Mouse (Mus musculus): ENCODE results near the gene Cops4. TPM values are rescaled to one million over a fixed set of nuclear protein-coding genes. Genes with fewer than 3 reads are reported as not detected.
A peak's percentile ranks its signal among the peaks of the same experiment; 100 is the strongest.

Gene Cops4
- 164 and 170 TPM in 2 replicates for polyA plus RNA-seq (2015; fragmentation: Nextera tagmentation; extraction: Ambion mirVana)

- peak within 1 kb of the TSS; percentile 93 for H3K9ac ChIP-seq
- no peaks in the 10 kb centered on the region for H3K9me3 ChIP-seq
- peak within 1 kb of the TSS; percentile 72 for H3K4me2 ChIP-seq (replicated peaks)
- H3K27me3 ChIP-seq (replicated peaks): no peaks in the 10 kb centered on the region
- 0 out of 2 replicates have a peak, but pooled peaks cover 8% of the 10 kb centered on the region for H3K4me1 ChIP-seq (replicated peaks)
- peak; percentile 99 for ATAC-seq
- no peaks in the 10 kb centered on the region for H3K36me3 ChIP-seq
- peak within 1 kb of the TSS; percentile 75 for H3K4me3 ChIP-seq (replicated peaks)
- under 1% methylated on average over 64 of the region's 64 CpGs for WGBS
- H3K27ac ChIP-seq: peak within 1 kb of the TSS; percentile 81
These were observed at the start of gene Cops4 for GRCm38 (mm10) chr5:100518049-100519026. Gene Cops4, plus strand, starts transcription at chr5:100518309.

GRCm38 (mm10) chr5:100476328-100476727, 41.8 kb upstream of the Cops4 start:
- H3K4me2 ChIP-seq (replicated peaks): no peak overlapping the region
- no peak for ATAC-seq
- no peak overlapping the region for H3K9ac ChIP-seq
- H3K27ac ChIP-seq: no peak overlapping the region
- peaks cover 11% of the 10 kb centered on the region; the same call in 1 of the 2 replicates for H3K36me3 ChIP-seq
- WGBS: 81% methylated on average over 3 of the region's 3 CpGs
- H3K4me1 ChIP-seq (replicated peaks): no peaks in the 10 kb centered on the region
- H3K4me3 ChIP-seq (replicated peaks): no peak overlapping the region
- no peaks in the 10 kb centered on the region for H3K9me3 ChIP-seq
- no peaks in the 10 kb centered on the region for H3K27me3 ChIP-seq (replicated peaks)

DNA sequence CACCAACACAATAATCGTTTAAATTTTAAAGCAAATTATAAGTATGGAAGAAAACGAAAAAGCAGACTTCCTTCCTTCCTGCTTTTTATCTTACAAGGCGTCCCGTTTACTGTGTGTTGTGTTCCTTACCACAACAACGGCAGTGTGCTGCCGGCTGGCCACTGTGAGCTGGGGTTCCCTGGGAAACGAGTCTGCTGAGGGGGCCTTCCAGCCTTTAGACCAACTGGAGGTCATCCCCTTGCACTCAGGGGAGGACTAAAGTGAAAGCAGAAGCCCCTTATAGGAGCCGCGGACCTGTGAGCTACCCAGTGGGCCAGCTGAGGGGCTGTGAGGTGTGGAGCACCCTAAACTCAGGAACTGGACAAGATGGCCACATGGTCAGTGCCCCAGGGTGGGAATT, 40.5 kb upstream of the Cops4 start:
- Histone ChIP-seq H3K4me3 (replicated peaks) (no peak overlapping the region), H3K36me3 (peaks cover 11% of the 10 kb centered on the region; the same call in 1 of the 2 replicates), H3K27me3 (replicated peaks) (no peaks in the 10 kb centered on the region), H3K27ac (no peak overlapping the region), H3K9ac (no peak overlapping the region), H3K4me1 (replicated peaks) (no peaks in the 10 kb centered on the region), H3K9me3 (no peaks in the 10 kb centered on the region), H3K4me2 (replicated peaks) (no peak overlapping the region)
- ATAC-seq: no peak
- WGBS: 81% methylated on average over 9 of the region's 9 CpGs

DNA sequence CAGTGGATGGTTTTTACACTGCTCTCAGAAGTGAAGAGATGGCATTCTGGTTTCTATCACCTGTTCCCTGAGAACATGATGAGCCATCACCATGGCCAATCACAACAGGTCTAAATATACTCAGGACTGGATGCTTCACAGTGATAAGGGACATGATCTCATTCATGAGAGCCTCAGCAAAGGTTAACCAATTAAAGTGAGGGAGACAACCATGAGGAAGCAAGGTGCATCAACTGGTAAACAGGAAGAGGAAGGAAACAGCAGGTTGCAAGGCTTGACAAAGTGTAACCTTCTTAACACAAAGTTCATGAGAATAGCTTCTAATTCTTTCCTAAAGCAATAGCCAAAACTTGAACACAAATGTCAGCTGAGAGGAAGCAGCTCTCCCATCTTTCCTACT, 34.5 kb upstream of the Cops4 start:
- Histone ChIP-seq H3K9me3 (no peaks in the 10 kb centered on the region), H3K36me3 (peaks cover 3% of the 10 kb centered on the region; the same call in 1 of the 2 replicates), H3K4me3 (replicated peaks) (no peak overlapping the region), H3K27ac (no peak overlapping the region), H3K4me1 (replicated peaks) (no peaks in the 10 kb centered on the region), H3K9ac (no peak overlapping the region), H3K27me3 (replicated peaks) (no peaks in the 10 kb centered on the region), H3K4me2 (replicated peaks) (no peak overlapping the region)
- no peak for ATAC-seq

- WGBS: 88% methylated on average over 2 of the region's 2 CpGs
- Histone ChIP-seq H3K36me3 (peaks cover 3% of the 10 kb centered on the region; the same call in 1 of the 2 replicates), H3K4me3 (replicated peaks) (no peak overlapping the region), H3K27me3 (replicated peaks) (no peaks in the 10 kb centered on the region), H3K4me2 (replicated peaks) (no peak overlapping the region), H3K9ac (no peak overlapping the region), H3K4me1 (replicated peaks) (no peaks in the 10 kb centered on the region), H3K9me3 (no peaks in the 10 kb centered on the region), H3K27ac (no peak overlapping the region)
- ATAC-seq: no peak
These were observed 31.0 kb upstream of the Cops4 start for GRCm38 (mm10) chr5:100487120-100487519.

- Histone ChIP-seq H3K27ac (no peak overlapping the region), H3K4me3 (replicated peaks) (no peak overlapping the region), H3K36me3 (peaks cover 3% of the 10 kb centered on the region; the same call in 1 of the 2 replicates), H3K27me3 (replicated peaks) (no peaks in the 10 kb centered on the region), H3K4me2 (replicated peaks) (no peak overlapping the region), H3K9me3 (no peaks in the 10 kb centered on the region), H3K4me1 (replicated peaks) (no peaks in the 10 kb centered on the region), H3K9ac (no peak overlapping the region)
- ATAC-seq: no peak
- 91% methylated on average over 3 of the region's 3 CpGs for WGBS
These were observed 29.9 kb upstream of the Cops4 start for GRCm38 (mm10) chr5:100488231-100488630.

DNA sequence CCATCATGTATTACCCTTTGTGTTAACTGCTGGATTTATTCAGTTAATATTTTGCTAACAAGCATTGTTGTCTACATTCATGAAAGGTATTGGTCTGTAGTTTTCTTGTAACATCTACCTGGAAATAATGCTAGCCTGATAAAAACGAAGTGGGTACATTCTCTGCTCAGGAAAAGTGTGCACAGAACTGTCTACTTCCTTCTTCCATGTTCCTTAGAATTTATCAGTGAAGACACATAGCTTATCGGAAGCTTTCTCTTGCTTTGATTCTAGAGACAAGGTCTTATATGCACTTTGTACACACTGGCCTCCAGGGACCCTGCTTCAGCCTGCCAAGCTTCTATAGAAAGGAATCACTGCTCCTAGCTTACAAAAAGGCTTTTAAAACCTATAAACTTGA, 28.8 kb upstream of the Cops4 start:
- H3K27ac ChIP-seq: no peak overlapping the region
- no peak for ATAC-seq
- H3K4me3 ChIP-seq (replicated peaks): no peak overlapping the region
- no peak overlapping the region for H3K9ac ChIP-seq
- no peaks in the 10 kb centered on the region for H3K4me1 ChIP-seq (replicated peaks)
- no peaks in the 10 kb centered on the region for H3K36me3 ChIP-seq
- no peaks in the 10 kb centered on the region for H3K27me3 ChIP-seq (replicated peaks)
- H3K4me2 ChIP-seq (replicated peaks): no peak overlapping the region
- 81% methylated on average over 2 of the region's 2 CpGs for WGBS
- H3K9me3 ChIP-seq: no peaks in the 10 kb centered on the region

GRCm38 (mm10) chr5:100491704-100492103, 26.4 kb upstream of the Cops4 start:
- ATAC-seq: no peak
- no peak overlapping the region for H3K27ac ChIP-seq

DNA sequence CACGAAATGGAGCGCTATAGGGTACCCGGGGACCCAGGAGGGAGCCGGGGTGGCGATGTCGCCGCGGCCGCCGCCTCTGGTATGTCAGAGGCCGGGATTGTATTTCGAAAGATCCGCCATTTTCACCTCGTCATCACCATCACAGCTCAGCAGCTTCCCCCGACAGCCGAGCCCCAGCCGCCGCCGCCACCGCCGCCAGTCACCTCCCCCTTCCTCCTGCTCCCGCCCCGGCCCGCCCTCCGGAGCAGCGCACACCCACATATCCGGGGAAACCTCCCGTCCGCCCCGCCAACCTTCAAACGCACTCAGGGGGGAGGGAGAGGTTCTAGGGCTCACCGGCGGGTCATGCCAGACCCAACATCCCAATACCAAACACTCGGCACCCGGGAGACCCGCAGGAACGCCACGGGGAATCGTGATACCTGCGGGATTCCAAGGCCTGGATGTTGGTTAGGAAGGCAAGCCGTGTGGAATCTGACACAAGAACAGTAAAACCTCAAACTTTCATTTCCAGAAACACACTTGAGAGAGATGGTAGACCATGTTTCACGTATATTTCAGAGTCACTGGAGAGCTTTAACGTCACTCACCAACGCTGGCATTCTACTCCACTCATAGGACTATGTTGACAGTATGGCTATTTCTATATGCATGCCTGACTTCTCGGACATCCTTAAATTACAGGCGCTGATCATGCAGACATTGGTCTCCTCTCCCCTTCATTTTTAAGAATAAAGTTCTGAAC, 19.5 kb upstream of the Cops4 start:
- H3K27me3 ChIP-seq (replicated peaks): no peaks in the 10 kb centered on the region
- 1% methylated on average over 44 of the region's 46 CpGs for WGBS
- H3K27ac ChIP-seq: peak overlapping the region; percentile 78
- H3K4me1 ChIP-seq (replicated peaks): peaks cover 10% of the 10 kb centered on the region; the same call in 1 of the 2 replicates
- ATAC-seq: peak; percentile 84
- no peaks in the 10 kb centered on the region for H3K36me3 ChIP-seq
- H3K4me3 ChIP-seq (replicated peaks): peak overlapping the region; percentile 80
- H3K9ac ChIP-seq: peak overlapping the region; percentile 80
- H3K4me2 ChIP-seq (replicated peaks): peak overlapping the region; percentile 86
- no peaks in the 10 kb centered on the region for H3K9me3 ChIP-seq

More at GRCm38 (mm10) chr5:100491704-100492103, 26.4 kb upstream of the Cops4 start:
- Histone ChIP-seq H3K36me3 (no peaks in the 10 kb centered on the region), H3K9me3 (no peaks in the 10 kb centered on the region), H3K9ac (no peak overlapping the region), H3K4me3 (replicated peaks) (no peak overlapping the region), H3K4me2 (replicated peaks) (no peak overlapping the region), H3K27me3 (replicated peaks) (no peaks in the 10 kb centered on the region), H3K4me1 (replicated peaks) (no peaks in the 10 kb centered on the region)
- WGBS: 42% methylated on average over 4 of the region's 4 CpGs

GRCm38 (mm10) chr5:100499243-100499642, 18.9 kb upstream of the Cops4 start:
- Histone ChIP-seq H3K36me3 (no peaks in the 10 kb centered on the region), H3K27ac (no peak overlapping the region), H3K4me2 (replicated peaks) (peak overlapping the region; percentile 86), H3K27me3 (replicated peaks) (no peaks in the 10 kb centered on the region), H3K4me1 (replicated peaks) (peaks cover 10% of the 10 kb centered on the region; the same call in 1 of the 2 replicates), H3K9ac (peak overlapping the region; percentile 61; the same call in 1 of the 2 replicates), H3K9me3 (no peaks in the 10 kb centered on the region), H3K4me3 (replicated peaks) (peak overlapping the region; percentile 80)
- no peak for ATAC-seq
- 30% methylated on average over 2 of the region's 2 CpGs for WGBS

GRCm38 (mm10) chr5:100499831-100500304, 18.2 kb upstream of the Cops4 start:
- H3K4me2 ChIP-seq (replicated peaks): peak overlapping the region; percentile 86
- H3K36me3 ChIP-seq: no peaks in the 10 kb centered on the region
- peak; percentile 38 for ATAC-seq
- no peaks in the 10 kb centered on the region for H3K9me3 ChIP-seq
- under 1% methylated on average over 37 of the region's 41 CpGs for WGBS
- H3K27me3 ChIP-seq (replicated peaks): no peaks in the 10 kb centered on the region
- peak overlapping the region; percentile 61 for H3K9ac ChIP-seq
- H3K27ac ChIP-seq: peak overlapping the region; percentile 59
- peak overlapping the region; percentile 80 for H3K4me3 ChIP-seq (replicated peaks)
- H3K4me1 ChIP-seq (replicated peaks): peaks cover 10% of the 10 kb centered on the region; the same call in 1 of the 2 replicates

DNA sequence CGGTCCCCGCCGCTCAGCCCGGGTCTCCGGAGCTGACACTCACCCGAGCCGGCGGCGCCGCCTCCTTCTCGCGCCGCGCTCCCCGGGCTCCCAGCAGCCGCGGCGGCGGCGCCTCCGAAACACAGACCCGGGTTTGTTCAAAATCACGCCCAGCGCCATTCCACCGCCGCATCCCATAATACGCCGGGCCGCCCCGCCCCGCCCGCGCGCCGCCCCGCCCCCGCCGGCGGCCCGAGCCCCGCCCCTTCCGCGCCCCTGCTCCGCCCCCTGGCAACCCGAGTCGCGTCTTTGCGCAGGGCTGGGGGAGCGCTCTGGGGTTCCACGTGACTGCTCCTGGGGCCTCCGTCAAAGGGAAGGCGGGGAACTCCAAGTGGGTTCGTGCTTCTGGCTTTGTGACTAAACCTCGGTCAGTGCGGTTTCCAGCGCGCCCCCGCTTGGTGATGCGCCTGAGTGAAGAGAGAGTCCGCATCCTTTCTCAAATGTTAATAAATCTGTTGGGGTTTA, 17.6 kb upstream of the Cops4 start, which contains the start of gene Lin54:
Lin54 (minus strand) TSS at position 182 of the 504 bp plus-strand sequence.
- Histone ChIP-seq H3K9me3 (no peaks in the 10 kb centered on the region), H3K9ac (peak within 1 kb of the TSS; percentile 61), H3K4me3 (replicated peaks) (peak within 1 kb of the TSS; percentile 80), H3K4me2 (replicated peaks) (peak within 1 kb of the TSS; percentile 86), H3K4me1 (replicated peaks) (peaks cover 10% of the 10 kb centered on the region; the same call in 1 of the 2 replicates), H3K27ac (peak within 1 kb of the TSS; percentile 59), H3K36me3 (no peaks in the 10 kb centered on the region), H3K27me3 (replicated peaks) (no peaks in the 10 kb centered on the region)
- peak; percentile 92 for ATAC-seq
- WGBS: under 1% methylated on average over 44 of the region's 60 CpGs
